Mouse (Mus musculus) myocyte (in vitro differentiated cells): ENCODE results near the gene Usp1. TPM values are rescaled to one million over a fixed set of nuclear protein-coding genes. Genes with fewer than 3 reads are reported as not detected.
"Not testable (repeated sequence)": the region's sequence is repeated elsewhere in the genome, so short reads cannot be mapped to it uniquely, and the experiment has no call there.

Experiments used
- H3K27me3 ChIP-seq: one replicate; pipeline ENCODE4 v1.6.1; 2011; ENCODE audit not compliant: control insufficient read depth, insufficient read depth, insufficient read length
- H3K36me3 ChIP-seq: one replicate; pipeline ENCODE4 v1.6.1; 2011; ENCODE audit not compliant: control insufficient read depth, insufficient read depth
- H3K4me2 ChIP-seq: one replicate; pipeline ENCODE4 v1.6.1; 2011; ENCODE audit warnings: low read depth, control low read depth
- H3K4me3 ChIP-seq: one replicate; pipeline ENCODE4 v1.5.1; 2011; ENCODE audit warnings: mild to moderate bottlenecking, control low read depth, moderate library complexity
- H3K79me2 ChIP-seq: one replicate; pipeline ENCODE4 v1.6.1; 2011; ENCODE audit not compliant: control insufficient read depth, insufficient read depth
- H3ac ChIP-seq: one replicate; pipeline ENCODE4 v1.6.1; 2011; ENCODE audit not compliant: control insufficient read depth, insufficient read length
- CEBPB ChIP-seq: IDR thresholded peaks from 2 replicates; pipeline ENCODE4 v1.6.1; 2011; ENCODE audit warnings: mild to moderate bottlenecking, moderate library complexity; ENCODE audit not compliant: poor library complexity, insufficient read depth, severe bottlenecking
- E2F4 ChIP-seq: IDR thresholded peaks from one replicate; pipeline ENCODE4 v1.6.1; 2011; ENCODE audit warnings: mild to moderate bottlenecking, control low read depth, moderate library complexity; ENCODE audit not compliant: insufficient read depth
- MAX ChIP-seq: IDR thresholded peaks from one replicate; pipeline ENCODE4 v1.6.1; 2011; ENCODE audit warnings: low read depth, mild to moderate bottlenecking, control low read depth
- MYOD1 ChIP-seq, 3 experiments: IDR thresholded peaks; one replicate each; pipeline ENCODE4 v1.6.1; 2011; ENCODE audit warnings: control low read depth in 2 of 3, low read depth in 2 of 3, mild to moderate bottlenecking in 2 of 3, moderate library complexity in 1 of 3; ENCODE audit not compliant: insufficient read length in 2 of 3, control insufficient read depth in 1 of 3
- MYOG ChIP-seq, 3 experiments: IDR thresholded peaks; one replicate each; pipeline ENCODE4 v1.6.1; 2011; ENCODE audit warnings: control low read depth in 2 of 3, low read depth in 2 of 3, mild to moderate bottlenecking in 2 of 3; ENCODE audit not compliant: insufficient read length in 2 of 3, control insufficient read depth in 1 of 3, insufficient read depth in 1 of 3
- POLR2A ChIP-seq: IDR thresholded peaks from one replicate; pipeline ENCODE4 v1.6.1; 2011; ENCODE audit warnings: low read depth, mild to moderate bottlenecking, control low read depth, moderate library complexity; ENCODE audit not compliant: insufficient read length
- POLR2AphosphoS2 ChIP-seq: IDR thresholded peaks from one replicate; pipeline ENCODE4 v1.6.1; 2011; ENCODE audit warnings: low read depth, control low read depth; ENCODE audit not compliant: insufficient read length
- REST ChIP-seq: IDR thresholded peaks from one replicate; pipeline ENCODE4 v1.6.1; 2011; ENCODE audit warnings: mild to moderate bottlenecking, control low read depth, moderate library complexity; ENCODE audit not compliant: insufficient read depth, insufficient read length
- SRF ChIP-seq: IDR thresholded peaks from one replicate; pipeline ENCODE4 v1.6.1; 2011; ENCODE audit warnings: low read depth; ENCODE audit not compliant: control insufficient read depth, insufficient read length
- TCF12 ChIP-seq: IDR thresholded peaks from one replicate; pipeline ENCODE4 v1.6.1; 2011; ENCODE audit warnings: mild to moderate bottlenecking, control low read depth; ENCODE audit not compliant: poor library complexity, insufficient read depth, severe bottlenecking
- TCF3 ChIP-seq: IDR thresholded peaks from one replicate; pipeline ENCODE4 v1.6.1; 2011; ENCODE audit warnings: low read depth, control low read depth; ENCODE audit not compliant: insufficient read length
- USF1 ChIP-seq: IDR thresholded peaks from one replicate; pipeline ENCODE4 v1.6.1; 2011; ENCODE audit warnings: low read depth, mild to moderate bottlenecking, control low read depth, moderate library complexity
- polyA plus RNA-seq: library from polyadenylated mRNA; unstranded; fragments of >200 nt; fragmentation: generic; extraction: Trizol; gene quantifications from one replicate; pipeline ENCODE4 v1.2.1, GENCODE M21; 2012; ENCODE audit warnings: missing spikeins

The Usp1 gene
- polyA plus RNA-seq, 1 experiment = 14.6 TPM

DNA sequence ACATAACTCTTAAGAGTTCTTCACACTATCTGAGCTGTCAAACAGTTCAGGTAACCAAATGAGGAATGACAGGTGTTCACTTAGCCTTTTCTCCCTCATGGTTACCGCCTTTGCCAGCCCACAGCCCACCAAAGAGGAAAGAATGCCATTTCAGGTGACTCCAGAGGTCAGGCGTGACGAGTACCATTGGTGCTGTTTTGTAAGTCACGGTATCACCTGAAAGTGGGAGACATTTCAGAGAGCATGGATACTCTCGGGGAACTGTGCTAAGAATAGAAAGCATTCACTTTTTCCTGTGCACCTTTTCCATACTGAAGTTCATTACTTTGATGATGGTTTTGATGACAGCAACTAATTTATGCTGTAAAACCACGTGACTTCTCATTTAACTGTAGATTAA, 12.4 kb downstream of the Usp1 start:
- Histone ChIP-seq H3K79me2 (no peaks in the 10 kb centered on the region), H3K4me2 (no peak overlapping the region), H3K27me3 (no peaks in the 10 kb centered on the region), H3K36me3 (peaks cover 50% of the 10 kb centered on the region), H3ac (no peak overlapping the region), H3K4me3 (no peak overlapping the region)
- TF ChIP-seq CEBPB = no peak
- no peak for TF ChIP-seq POLR2A
- no peak for TF ChIP-seq TCF3
- TF ChIP-seq TCF12 = no peak
- no peak for TF ChIP-seq USF1
- TF ChIP-seq MYOD1 (IDR thresholded peaks at IDR 0.05; ENCODE audit: control insufficient read depth in 1 of 3, insufficient read length in 2 of 3, low read depth in 2 of 3) = no peak
- TF ChIP-seq POLR2AphosphoS2 = no peak
- no peak for TF ChIP-seq REST
- TF ChIP-seq MAX = no peak
- no peak for TF ChIP-seq MYOG (IDR thresholded peaks at IDR 0.05; ENCODE audit: control insufficient read depth in 1 of 3, insufficient read depth in 1 of 3, insufficient read length in 2 of 3, low read depth in 2 of 3)
- TF ChIP-seq E2F4 = no peak
- no peak for TF ChIP-seq SRF

DNA sequence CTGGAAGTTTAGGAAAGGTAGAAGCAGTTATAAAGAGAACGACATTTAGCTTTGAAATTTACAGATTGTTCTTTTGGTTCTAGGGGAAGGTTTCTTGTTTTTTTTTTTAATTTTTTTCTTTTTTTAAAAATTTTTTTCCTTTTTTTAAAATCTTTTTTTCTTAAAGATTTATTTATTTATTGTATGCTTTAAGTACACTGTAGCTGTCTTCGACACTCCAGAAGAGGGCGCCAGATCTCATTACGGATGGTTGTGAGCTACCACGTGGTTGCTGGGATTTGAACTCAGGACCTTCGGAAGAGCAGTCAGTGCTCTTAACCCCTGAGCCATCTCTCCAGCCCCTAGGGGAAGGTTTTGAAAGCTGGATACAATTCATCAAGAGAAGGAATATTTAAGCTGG, 14.6 kb downstream of the Usp1 start:
- not testable (repeated sequence) for H3K27me3 ChIP-seq, H3K4me2 ChIP-seq, H3K79me2 ChIP-seq, H3K4me3 ChIP-seq, H3ac ChIP-seq
- peaks cover 38% of the 10 kb centered on the region for H3K36me3 ChIP-seq

DNA sequence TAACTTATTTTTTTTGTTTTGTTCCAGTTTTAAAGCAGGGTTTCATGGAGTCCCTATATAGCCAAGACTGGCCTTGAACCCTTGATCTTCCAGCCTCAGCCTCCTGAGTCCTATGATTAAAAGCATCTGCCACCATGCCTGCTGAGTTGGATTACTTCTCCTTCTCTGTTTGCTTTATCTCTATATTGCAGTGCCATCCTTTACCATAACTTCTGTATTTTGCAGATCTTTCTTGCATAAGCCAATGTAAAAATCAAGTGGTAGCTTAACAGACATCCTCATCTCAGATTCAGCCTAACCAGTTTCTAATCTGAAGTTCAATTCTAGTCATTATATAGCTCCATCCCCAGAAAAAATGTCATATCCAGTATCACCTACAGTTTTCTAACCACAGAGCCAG, 27.0 kb downstream of the Usp1 start:
- no peaks in the 10 kb centered on the region for H3K79me2 ChIP-seq
- no peak overlapping the region for H3K4me3 ChIP-seq
- H3ac ChIP-seq = no peak overlapping the region
- TF ChIP-seq MYOD1 (IDR thresholded peaks at IDR 0.05; ENCODE audit: control insufficient read depth in 1 of 3, insufficient read length in 2 of 3, low read depth in 2 of 3) (no peak), POLR2A (no peak), USF1 (no peak), SRF (no peak), MYOG (IDR thresholded peaks at IDR 0.05; ENCODE audit: control insufficient read depth in 1 of 3, insufficient read depth in 1 of 3, insufficient read length in 2 of 3, low read depth in 2 of 3) (no peak), TCF3 (no peak), REST (no peak), E2F4 (no peak), CEBPB (no peak), MAX (no peak)
- H3K27me3 ChIP-seq = no peaks in the 10 kb centered on the region
- H3K36me3 ChIP-seq = peaks cover 12% of the 10 kb centered on the region
- H3K4me2 ChIP-seq = no peak overlapping the region

DNA sequence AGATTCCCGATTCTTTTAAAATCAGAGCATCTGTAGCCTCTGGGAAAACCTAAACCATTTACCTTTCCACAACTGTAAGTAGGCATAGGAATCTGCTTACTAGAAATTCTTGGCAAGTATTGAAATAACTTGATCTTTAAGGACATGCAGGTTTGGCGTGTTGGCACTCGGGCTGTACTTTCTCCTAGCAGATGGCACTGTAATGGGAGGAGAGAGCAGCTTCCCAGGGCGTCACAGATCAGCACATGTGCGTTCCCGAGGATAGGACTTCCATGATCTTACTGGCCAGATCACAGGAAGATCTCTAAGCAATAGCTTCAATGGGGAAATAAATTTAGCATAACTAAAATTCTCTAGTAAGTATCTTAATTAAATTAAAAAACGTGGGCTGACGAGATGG, 32.4 kb downstream of the Usp1 start:
- peaks cover 20% of the 10 kb centered on the region for H3K36me3 ChIP-seq
- TF ChIP-seq SRF (no peak), CEBPB (no peak), TCF3 (no peak), MAX (no peak), MYOG (IDR thresholded peaks at IDR 0.05; ENCODE audit: control insufficient read depth in 1 of 3, insufficient read depth in 1 of 3, insufficient read length in 2 of 3, low read depth in 2 of 3) (no peak), REST (no peak), MYOD1 (IDR thresholded peaks at IDR 0.05; ENCODE audit: control insufficient read depth in 1 of 3, insufficient read length in 2 of 3, low read depth in 2 of 3) (no peak), POLR2AphosphoS2 (no peak), E2F4 (no peak), USF1 (no peak), TCF12 (no peak), POLR2A (no peak)
- no peaks in the 10 kb centered on the region for H3K79me2 ChIP-seq
- H3ac ChIP-seq = no peak overlapping the region
- H3K4me2 ChIP-seq = no peak overlapping the region
- H3K4me3 ChIP-seq = no peak overlapping the region
- H3K27me3 ChIP-seq = no peaks in the 10 kb centered on the region

DNA sequence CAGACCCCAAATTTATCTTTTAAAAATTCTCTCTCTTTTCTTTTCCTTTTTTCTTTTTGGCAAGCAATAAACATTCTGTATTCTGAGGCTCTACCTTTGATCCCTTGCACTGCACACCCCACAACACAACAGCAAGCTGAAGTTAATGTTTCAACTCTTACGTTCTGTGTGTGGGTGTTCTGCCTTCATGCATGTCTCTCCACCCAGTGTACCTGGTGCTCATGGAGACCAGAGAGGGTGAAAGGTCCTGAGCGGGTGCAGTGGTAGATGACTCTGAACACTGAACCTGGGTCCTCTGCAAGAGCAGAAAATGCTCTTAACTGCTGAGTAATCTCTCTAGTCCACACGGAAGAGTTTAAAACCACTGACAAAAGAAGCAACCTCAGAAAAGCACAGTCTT, 36.6 kb downstream of the Usp1 start:
- Histone ChIP-seq H3ac (no peak overlapping the region), H3K27me3 (no peaks in the 10 kb centered on the region), H3K4me3 (no peak overlapping the region), H3K4me2 (no peak overlapping the region), H3K79me2 (no peaks in the 10 kb centered on the region), H3K36me3 (peaks cover 12% of the 10 kb centered on the region)
- no peak for TF ChIP-seq MAX
- TF ChIP-seq USF1 = no peak
- TF ChIP-seq TCF12 = no peak
- no peak for TF ChIP-seq MYOG (IDR thresholded peaks at IDR 0.05; ENCODE audit: control insufficient read depth in 1 of 3, insufficient read depth in 1 of 3, insufficient read length in 2 of 3, low read depth in 2 of 3)
- TF ChIP-seq POLR2A = no peak
- no peak for TF ChIP-seq REST
